Mouse (Mus musculus) heart, embryonic 12.5 days (tissue): ENCODE data around the gene Gm7247. TPM values are rescaled to one million over a fixed set of nuclear protein-coding genes. Genes with fewer than 3 reads are reported as not detected.

ENCODE experiments used
- polyA plus RNA-seq: library from polyadenylated mRNA; unstranded; fragments of >200 nt; fragmentation: Nextera tagmentation; extraction: Ambion mirVana; gene quantifications from 2 replicates; pipeline ENCODE4 v1.2.1, GENCODE M21; 2016

The Gm7247 gene
- polyA plus RNA-seq, 1 experiment from 2014 or later: not detected

Other genes with a start within 250 kb of the Gm7247 start
- gene Eddm3b, start 247.3 kb upstream of the Gm7247 start, polyA plus RNA-seq: not detected in 2 replicates
- gene Rnase6, start 237.8 kb upstream of the Gm7247 start, polyA plus RNA-seq: 0.29 TPM in 1 of 2 replicates, not detected in the other
- gene Rnase1, start 215.0 kb upstream of the Gm7247 start, polyA plus RNA-seq: 0.19 TPM in 1 of 2 replicates, not detected in the other
- not detected in 2 replicates for gene Rnase2b, start 199.5 kb upstream of the Gm7247 start, polyA plus RNA-seq
- not detected in 2 replicates for gene Ang2, start 162.6 kb upstream of the Gm7247 start, polyA plus RNA-seq
- gene Ear14, start 158.4 kb upstream of the Gm7247 start, polyA plus RNA-seq: not detected in 2 replicates
- gene Rnase2a, start 105.6 kb upstream of the Gm7247 start, polyA plus RNA-seq: not detected in 2 replicates
- not detected in 2 replicates for gene Vmn2r88, start 49.1 kb downstream of the Gm7247 start, polyA plus RNA-seq
- gene Vmn2r89, start 90.1 kb downstream of the Gm7247 start, polyA plus RNA-seq: not detected in 2 replicates
- gene Gm5622, start 191.0 kb downstream of the Gm7247 start, polyA plus RNA-seq: not detected in 2 replicates
- not detected in 2 replicates for gene Gm17175, start 212.3 kb downstream of the Gm7247 start, polyA plus RNA-seq
- not detected in 2 replicates for gene Gm17174, start 230.4 kb downstream of the Gm7247 start, polyA plus RNA-seq
- not detected in 2 replicates for gene Gm17078, start 249.6 kb downstream of the Gm7247 start, polyA plus RNA-seq